Mouse (Mus musculus): ENCODE results near the gene F12. TPM values are rescaled to one million over a fixed set of nuclear protein-coding genes. Genes with fewer than 3 reads are reported as not detected.
"Not testable (repeated sequence)": the region's sequence is repeated elsewhere in the genome, so short reads cannot be mapped to it uniquely, and the experiment has no call there.

The F12 gene
- polyA plus RNA-seq, 1 experiment from 2014 or later, result 2.1 TPM

- WGBS, result 39% methylated on average over 3 of the region's 3 CpGs
- no peak overlapping the region for H3K9ac ChIP-seq
- no peak overlapping the region for H3K4me2 ChIP-seq
Measured at GRCm38 (mm10) chr13:55447543-55447943, 20.9 kb upstream of the F12 start.

DNA sequence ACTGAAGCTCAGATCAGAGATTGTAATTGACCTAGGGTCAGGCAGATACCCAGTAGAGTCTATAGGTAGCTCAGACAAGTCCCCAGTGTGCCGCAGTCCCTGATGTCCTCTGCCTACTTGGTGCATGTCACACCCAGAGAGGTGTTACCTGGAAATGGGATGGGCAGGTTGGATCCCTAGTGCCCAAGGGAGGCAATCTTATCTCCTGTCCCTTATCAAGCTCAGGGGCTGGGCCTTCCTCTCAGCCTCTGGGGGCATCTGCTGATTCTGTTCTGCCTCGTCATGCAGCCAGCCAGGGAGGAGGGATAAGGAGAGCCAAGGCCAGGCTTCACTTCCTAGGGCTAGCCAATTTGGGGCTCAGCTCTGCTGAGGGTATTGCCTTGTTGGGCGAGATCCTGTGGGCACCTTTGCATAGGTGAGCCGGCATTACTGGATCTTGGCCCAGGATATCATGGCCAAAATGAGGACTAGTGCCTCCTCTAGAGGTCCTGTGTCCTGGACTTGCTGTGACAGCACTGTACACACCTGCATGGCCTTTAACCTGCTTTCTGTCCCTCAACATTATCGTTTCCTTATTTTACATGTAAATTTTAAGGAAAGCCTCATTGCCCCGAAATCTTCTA, 20.0 kb upstream of the F12 start:
- Histone ChIP-seq H3K27ac (no peak overlapping the region), H3K4me1 (peaks cover 34% of the 10 kb centered on the region), H3K4me2 (peak overlapping the region; percentile 79), H3K27me3 (no peaks in the 10 kb centered on the region), H3K9me3 (replicated peaks) (no peaks in the 10 kb centered on the region), H3K9ac (peak overlapping the region; percentile 100), H3K4me3 (replicated peaks) (peak overlapping the region; percentile 93), H3K36me3 (peaks cover 27% of the 10 kb centered on the region)
- 83% methylated on average over 6 of the region's 6 CpGs for WGBS
- ATAC-seq (replicated peaks; ENCODE audit: low FRiP score), result no peak

More at GRCm38 (mm10) chr13:55447543-55447943, 20.9 kb upstream of the F12 start:
- Histone ChIP-seq H3K4me1 (peaks cover 36% of the 10 kb centered on the region), H3K9me3 (replicated peaks) (no peaks in the 10 kb centered on the region), H3K27me3 (no peaks in the 10 kb centered on the region), H3K27ac (no peak overlapping the region), H3K4me3 (replicated peaks) (no peak overlapping the region), H3K36me3 (peaks cover 37% of the 10 kb centered on the region)
- no peak for ATAC-seq (replicated peaks; ENCODE audit: low FRiP score)

DNA sequence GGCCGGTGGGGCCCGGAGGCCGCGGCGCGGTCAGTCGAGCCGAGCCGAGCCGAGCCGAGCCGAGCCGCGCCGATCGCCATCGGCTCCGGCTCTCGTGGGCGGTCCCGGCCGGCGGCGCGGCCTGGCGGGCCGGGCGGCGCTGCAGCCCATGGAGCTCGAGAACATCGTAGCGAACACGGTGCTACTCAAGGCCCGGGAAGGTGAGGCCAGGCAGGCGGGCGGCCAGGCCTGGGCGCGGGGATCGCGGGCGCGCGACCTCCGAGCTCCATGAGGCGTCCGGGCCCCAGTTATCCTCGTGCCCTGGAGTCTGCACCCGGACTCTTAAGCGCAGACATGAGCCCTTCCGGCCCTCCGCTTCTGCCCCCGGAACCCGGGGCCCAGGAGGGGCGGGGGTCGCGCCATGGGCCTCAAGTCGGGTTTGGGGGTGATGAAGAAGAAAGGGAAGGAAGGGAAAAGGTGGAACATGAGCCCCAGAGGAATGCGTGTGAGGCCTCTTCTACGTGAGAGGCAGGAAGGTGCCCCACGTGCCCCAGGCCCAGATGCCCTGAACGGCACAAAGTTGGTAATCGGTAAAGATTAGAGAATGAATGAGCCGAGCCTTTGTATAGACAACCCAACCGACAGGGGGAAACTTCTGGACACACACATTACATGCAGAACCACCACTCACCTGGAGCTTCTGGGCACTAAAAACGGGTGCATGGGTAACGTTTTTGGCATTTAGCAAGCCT, 18.9 kb upstream of the F12 start:
- H3K4me3 ChIP-seq (replicated peaks), result peak overlapping the region; percentile 93
- WGBS, result under 1% methylated on average over 60 of the region's 66 CpGs
- no peak; the same call in 1 of the 2 replicates for ATAC-seq (replicated peaks; ENCODE audit: low FRiP score)

DNA sequence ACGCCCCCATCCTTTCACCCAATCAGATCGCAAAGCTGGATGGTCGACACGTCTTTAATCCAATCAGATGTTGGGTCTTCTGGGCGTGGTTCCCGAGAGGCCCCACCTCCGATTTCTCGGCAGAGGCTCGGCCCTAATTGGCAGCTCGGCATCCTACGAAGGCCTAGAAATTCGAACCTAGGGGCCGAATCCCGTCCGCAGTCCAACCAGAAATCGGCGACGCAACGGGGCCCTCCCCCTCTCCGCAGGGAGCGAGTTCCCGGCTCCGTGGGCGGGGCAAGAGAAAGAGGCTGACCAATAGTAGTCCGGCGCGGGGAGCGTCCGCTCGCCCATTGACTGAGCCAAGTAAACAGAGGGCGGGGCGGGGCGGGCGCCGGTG, 18.3 kb upstream of the F12 start, which contains the start of gene Grk6:
Gene Grk6, plus strand, starts transcription at position 136 of the 379 bp plus-strand sequence.
- H3K9ac ChIP-seq, result peak within 1 kb of the TSS; percentile 100
- H3K27ac ChIP-seq, result peak within 1 kb of the TSS; percentile 99
- peaks cover 34% of the 10 kb centered on the region for H3K4me1 ChIP-seq

More for the DNA sequence above, 18.9 kb upstream of the F12 start:
- peak overlapping the region; percentile 79 for H3K4me2 ChIP-seq
- H3K27ac ChIP-seq, result peak overlapping the region; percentile 99
- H3K4me1 ChIP-seq, result peaks cover 34% of the 10 kb centered on the region
- no peaks in the 10 kb centered on the region for H3K9me3 ChIP-seq (replicated peaks)
- peak overlapping the region; percentile 100 for H3K9ac ChIP-seq
- H3K27me3 ChIP-seq, result no peaks in the 10 kb centered on the region
- H3K36me3 ChIP-seq, result peaks cover 17% of the 10 kb centered on the region

DNA sequence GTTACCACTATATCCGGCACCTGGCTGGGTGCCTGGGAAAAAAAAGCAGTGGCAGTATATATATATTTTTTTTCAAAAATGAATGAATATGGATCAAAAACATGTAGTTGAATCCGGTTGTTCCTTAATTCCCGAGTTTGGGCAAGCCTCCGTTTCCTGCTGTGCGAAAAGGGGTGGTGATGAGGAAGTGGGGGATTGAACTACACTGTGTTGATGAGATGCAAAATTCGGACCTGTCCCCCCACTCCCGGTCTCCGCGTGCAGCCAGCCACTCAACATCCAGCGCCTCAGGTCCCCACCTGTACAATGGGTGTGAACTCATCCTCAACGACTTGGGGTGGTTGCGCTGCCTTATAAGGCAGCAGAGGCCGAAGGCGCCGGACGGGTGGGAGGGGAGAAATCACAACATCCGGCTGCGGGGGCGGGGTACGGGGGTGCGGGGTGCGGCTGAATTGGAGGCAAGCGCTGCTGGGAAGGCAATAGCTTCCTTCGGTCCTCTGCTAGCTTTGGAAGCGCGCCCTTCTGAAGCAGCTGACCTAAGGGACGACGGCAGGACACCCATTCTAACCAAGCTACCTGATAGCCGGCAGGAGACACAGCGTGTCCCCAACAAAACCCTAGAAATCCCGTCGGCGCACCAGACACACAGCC, 17.8 kb upstream of the F12 start:
- peaks cover 34% of the 10 kb centered on the region for H3K4me1 ChIP-seq
- 1% methylated on average over 33 of the region's 33 CpGs for WGBS
- peak; percentile 81 for ATAC-seq (replicated peaks; ENCODE audit: low FRiP score)
- H3K9me3 ChIP-seq (replicated peaks), result no peaks in the 10 kb centered on the region
- peak overlapping the region; percentile 50 for H3K9ac ChIP-seq
- peak overlapping the region; percentile 93 for H3K4me3 ChIP-seq (replicated peaks)
- H3K36me3 ChIP-seq, result peaks cover 6% of the 10 kb centered on the region; the same call in 1 of the 2 replicates
- H3K27me3 ChIP-seq, result no peaks in the 10 kb centered on the region
- H3K27ac ChIP-seq, result peak overlapping the region; percentile 99
- peak overlapping the region; percentile 79 for H3K4me2 ChIP-seq

More for the DNA sequence above, 18.3 kb upstream of the F12 start, which contains the start of gene Grk6:
- Histone ChIP-seq H3K27me3 (no peaks in the 10 kb centered on the region), H3K36me3 (peaks cover 11% of the 10 kb centered on the region), H3K9me3 (replicated peaks) (no peaks in the 10 kb centered on the region), H3K4me2 (peak within 1 kb of the TSS; percentile 79), H3K4me3 (replicated peaks) (peak within 1 kb of the TSS; percentile 93)
- peak; percentile 97 for ATAC-seq (replicated peaks; ENCODE audit: low FRiP score)
- under 1% methylated on average over 35 of the region's 35 CpGs for WGBS

DNA sequence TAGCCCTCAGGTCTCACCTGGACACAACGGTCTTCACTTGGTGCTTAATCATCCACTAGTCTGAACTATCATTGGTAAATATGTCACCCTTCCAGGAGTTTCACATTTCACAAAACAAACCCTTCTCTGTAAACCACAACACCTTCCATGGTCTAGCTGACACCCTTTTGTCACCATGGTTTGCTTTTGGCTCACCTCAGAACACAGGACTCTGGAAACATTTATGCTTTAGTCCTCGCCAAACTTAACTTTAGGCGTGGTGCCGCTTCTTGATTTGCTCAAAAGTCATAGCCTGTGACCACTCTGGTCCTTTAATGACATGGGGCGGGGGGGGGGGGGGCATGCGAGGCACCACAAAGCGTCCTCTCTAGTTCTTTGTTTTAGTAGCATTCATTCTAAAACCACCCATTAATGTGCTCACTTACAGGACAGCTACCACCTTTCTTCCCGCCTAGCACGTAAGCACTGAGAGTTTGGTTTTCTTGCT, 17.2 kb upstream of the F12 start:
- 27% methylated on average over 9 of the region's 9 CpGs for WGBS
- no peaks in the 10 kb centered on the region for H3K9me3 ChIP-seq (replicated peaks)
- peak overlapping the region; percentile 50 for H3K9ac ChIP-seq
- no peak for ATAC-seq (replicated peaks; ENCODE audit: low FRiP score)
- peak overlapping the region; percentile 93 for H3K4me3 ChIP-seq (replicated peaks)
- H3K36me3 ChIP-seq, result 0 out of 2 replicates have a peak, but pooled peaks cover under 1% of the 10 kb centered on the region
- H3K4me1 ChIP-seq, result peaks cover 34% of the 10 kb centered on the region
- peak overlapping the region; percentile 79 for H3K4me2 ChIP-seq
- peak overlapping the region; percentile 99 for H3K27ac ChIP-seq
- no peaks in the 10 kb centered on the region for H3K27me3 ChIP-seq

- not testable (repeated sequence) for H3K9me3 ChIP-seq (replicated peaks); H3K36me3 ChIP-seq; H3K9ac ChIP-seq; H3K27me3 ChIP-seq; H3K4me2 ChIP-seq; H3K27ac ChIP-seq; H3K4me1 ChIP-seq; ATAC-seq (replicated peaks; ENCODE audit: low FRiP score); H3K4me3 ChIP-seq (replicated peaks)
- WGBS, result 83% methylated on average over 15 of the region's 15 CpGs
Measured at GRCm38 (mm10) chr13:55437111-55437629, 10.6 kb upstream of the F12 start.

DNA sequence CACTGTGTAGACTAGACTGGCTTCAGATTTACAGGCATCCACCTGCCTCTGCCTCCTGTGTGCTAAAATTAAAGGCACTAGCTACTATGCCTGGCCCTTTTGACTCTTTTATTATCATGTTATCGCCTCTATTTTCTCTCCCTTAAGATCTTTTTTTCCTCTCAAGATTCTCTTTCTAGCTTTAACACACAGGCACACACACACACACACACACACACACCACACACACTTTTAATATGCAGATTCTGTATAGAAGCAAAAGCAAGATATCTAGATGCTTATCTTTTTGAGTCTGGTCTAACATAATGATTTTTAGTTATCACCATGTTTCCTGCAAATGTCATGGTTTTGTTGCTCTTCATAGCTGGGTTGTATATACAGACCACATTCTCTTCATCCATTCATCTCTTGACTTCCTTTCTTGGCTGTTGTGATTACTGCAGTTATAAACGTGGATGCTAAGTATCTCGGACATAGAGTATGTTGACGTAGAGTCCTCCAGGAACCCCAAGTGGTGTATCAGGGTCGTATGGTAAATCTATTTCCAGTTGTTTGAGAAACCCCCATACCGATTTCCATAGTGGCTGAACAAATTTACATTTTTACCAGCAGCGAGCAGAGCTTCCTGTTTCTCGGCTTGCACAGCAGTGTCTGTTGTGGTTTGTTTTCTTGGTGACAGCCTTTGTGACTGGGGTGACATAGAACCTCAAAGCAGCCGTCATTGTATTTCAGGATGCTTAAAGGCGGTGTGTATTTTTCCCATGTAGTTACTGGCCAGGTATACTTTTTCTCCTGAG, 5.5 kb upstream of the F12 start:
- Histone ChIP-seq H3K9ac (no peak overlapping the region), H3K4me3 (replicated peaks) (no peak overlapping the region), H3K27me3 (no peaks in the 10 kb centered on the region), H3K4me2 (no peak overlapping the region), H3K4me1 (no peaks in the 10 kb centered on the region), H3K36me3 (no peaks in the 10 kb centered on the region), H3K9me3 (replicated peaks) (no peaks in the 10 kb centered on the region), H3K27ac (no peak overlapping the region)
- 72% methylated on average over 10 of the region's 10 CpGs for WGBS
- no peak for ATAC-seq (replicated peaks; ENCODE audit: low FRiP score)

DNA sequence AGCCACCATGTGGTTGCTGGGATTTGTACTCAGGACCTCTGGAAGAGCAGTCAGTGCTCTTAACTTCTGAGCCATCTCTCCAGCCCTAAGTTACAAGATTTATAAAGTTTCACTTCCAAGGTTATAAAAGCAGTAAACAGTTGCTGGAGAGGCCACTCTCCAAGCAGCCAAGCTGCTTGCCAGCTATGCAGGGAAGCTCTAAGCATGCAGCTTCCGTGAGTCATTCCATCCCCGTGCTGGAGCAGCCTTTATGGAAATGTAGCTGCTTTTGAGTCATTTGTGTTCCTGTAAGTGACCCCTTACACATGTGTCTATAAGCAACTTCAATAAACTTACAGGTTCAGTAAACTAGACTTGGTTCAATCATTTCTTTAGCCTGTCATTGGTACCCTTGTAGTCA, 4.0 kb upstream of the F12 start:
- Histone ChIP-seq H3K27ac (no peak overlapping the region), H3K4me3 (replicated peaks) (no peak overlapping the region), H3K36me3 (no peaks in the 10 kb centered on the region), H3K4me1 (no peaks in the 10 kb centered on the region), H3K27me3 (no peaks in the 10 kb centered on the region), H3K4me2 (no peak overlapping the region), H3K9ac (no peak overlapping the region), H3K9me3 (replicated peaks) (no peaks in the 10 kb centered on the region)
- no peak for ATAC-seq (replicated peaks; ENCODE audit: low FRiP score)
- 79% methylated on average over 2 of the region's 2 CpGs for WGBS

GRCm38 (mm10) chr13:55429226-55429888, 2.8 kb upstream of the F12 start:
- no peak overlapping the region for H3K9ac ChIP-seq
- no peak for ATAC-seq (replicated peaks; ENCODE audit: low FRiP score)
- no peaks in the 10 kb centered on the region for H3K9me3 ChIP-seq (replicated peaks)
- H3K27ac ChIP-seq, result no peak overlapping the region
- no peaks in the 10 kb centered on the region for H3K27me3 ChIP-seq
- no peak overlapping the region for H3K4me2 ChIP-seq
- H3K4me3 ChIP-seq (replicated peaks), result no peak overlapping the region
- H3K4me1 ChIP-seq, result no peaks in the 10 kb centered on the region
- WGBS, result 57% methylated on average over 12 of the region's 12 CpGs
- H3K36me3 ChIP-seq, result no peaks in the 10 kb centered on the region
